Mouse (Mus musculus) spleen, postnatal 4 days (tissue): Measurements from ENCODE around the gene Dlk1.
A peak's percentile ranks its signal among the peaks of the same experiment; 100 is the strongest.
"Not testable (repeated sequence)": the region's sequence is repeated elsewhere in the genome, so short reads cannot be mapped to it uniquely, and the experiment has no call there.

Source experiments
- DNase-seq, 2 experiments: peaks; one replicate each; pipeline ENCODE4 v3.0.0; 2022; ENCODE audit warnings: low spot score in 2 of 2

The Dlk1 gene

GRCm38 (mm10) chr12:109439974-109440373 lies 12.6 kb upstream of the Dlk1 start:
- DNase-seq: no peak

GRCm38 (mm10) chr12:109441366-109441765 lies 11.3 kb upstream of the Dlk1 start:
- DNase-seq: peak in 1 of 2 experiments; percentile 52

DNA sequence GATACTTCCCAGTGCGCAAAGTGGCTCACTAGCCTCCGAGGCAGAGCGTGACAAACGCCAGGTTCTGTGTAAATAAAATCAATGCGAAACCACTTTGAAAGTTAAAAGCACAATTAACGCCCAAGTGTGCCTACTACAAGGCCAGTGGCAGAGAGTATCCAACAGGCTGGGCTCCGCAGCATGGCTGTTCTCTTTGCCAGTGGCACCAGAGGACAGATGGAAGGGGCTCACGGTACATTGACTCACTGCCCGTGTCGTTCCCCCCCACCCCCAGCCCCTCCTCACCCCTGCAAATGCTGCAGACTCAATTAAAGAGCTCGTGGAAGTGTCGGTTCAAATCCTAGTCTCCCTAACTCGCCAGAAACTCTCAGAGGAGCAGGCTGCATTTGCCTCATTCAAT lies 10.5 kb upstream of the Dlk1 start:
- no peak for DNase-seq

GRCm38 (mm10) chr12:109443276-109443675 lies 9.3 kb upstream of the Dlk1 start:
- no peak for DNase-seq

DNA sequence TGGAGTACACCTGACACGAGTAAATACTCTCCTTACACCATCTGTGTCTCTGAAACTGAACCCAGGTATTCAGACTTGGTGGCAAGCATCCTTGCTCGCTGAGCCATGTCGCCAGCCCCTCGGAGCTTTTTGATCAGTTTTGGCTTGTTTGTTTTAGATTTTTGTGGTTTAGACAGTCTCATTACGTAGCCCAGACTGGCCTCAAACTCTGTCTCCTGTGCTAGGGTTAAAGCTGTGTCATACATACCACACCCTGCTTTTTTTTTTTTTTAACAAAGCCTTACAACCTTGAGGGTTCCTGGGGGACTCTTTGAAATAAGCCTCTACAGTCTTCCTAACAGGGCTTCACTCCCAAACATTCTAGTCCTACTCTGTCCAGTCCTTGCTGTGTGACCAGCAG lies 7.6 kb upstream of the Dlk1 start:
- no peak for DNase-seq

GRCm38 (mm10) chr12:109445499-109446235 lies 7.0 kb upstream of the Dlk1 start:
- DNase-seq: no peak

- no peak for DNase-seq
Observed at GRCm38 (mm10) chr12:109446236-109446941, 6.2 kb upstream of the Dlk1 start.

- DNase-seq: no peak
Observed at GRCm38 (mm10) chr12:109449421-109450411, 2.9 kb upstream of the Dlk1 start.

- no peak for DNase-seq
Observed at GRCm38 (mm10) chr12:109453065-109453997, 708 bp downstream of the Dlk1 start.

DNA sequence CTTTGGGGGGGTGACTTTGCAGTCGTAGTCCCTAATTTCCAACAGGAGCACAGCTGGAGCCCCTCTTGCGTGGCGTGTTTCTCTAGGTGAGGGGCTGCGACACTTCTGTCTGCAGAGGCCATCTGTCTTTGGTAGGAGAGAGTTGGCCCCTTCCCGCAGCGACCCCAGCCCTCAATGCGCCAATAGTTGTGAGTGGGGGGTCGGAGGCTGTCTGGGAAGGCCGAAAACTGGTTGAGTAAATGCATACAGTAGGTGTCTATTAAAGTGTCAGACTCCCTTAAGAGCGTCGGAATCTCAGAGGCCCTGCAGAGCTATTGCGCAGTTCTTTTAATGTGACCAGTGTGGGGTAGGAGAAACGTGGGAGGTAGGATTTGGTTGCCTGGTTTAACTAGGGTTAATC lies 1.5 kb downstream of the Dlk1 start:
- DNase-seq: no peak

DNA sequence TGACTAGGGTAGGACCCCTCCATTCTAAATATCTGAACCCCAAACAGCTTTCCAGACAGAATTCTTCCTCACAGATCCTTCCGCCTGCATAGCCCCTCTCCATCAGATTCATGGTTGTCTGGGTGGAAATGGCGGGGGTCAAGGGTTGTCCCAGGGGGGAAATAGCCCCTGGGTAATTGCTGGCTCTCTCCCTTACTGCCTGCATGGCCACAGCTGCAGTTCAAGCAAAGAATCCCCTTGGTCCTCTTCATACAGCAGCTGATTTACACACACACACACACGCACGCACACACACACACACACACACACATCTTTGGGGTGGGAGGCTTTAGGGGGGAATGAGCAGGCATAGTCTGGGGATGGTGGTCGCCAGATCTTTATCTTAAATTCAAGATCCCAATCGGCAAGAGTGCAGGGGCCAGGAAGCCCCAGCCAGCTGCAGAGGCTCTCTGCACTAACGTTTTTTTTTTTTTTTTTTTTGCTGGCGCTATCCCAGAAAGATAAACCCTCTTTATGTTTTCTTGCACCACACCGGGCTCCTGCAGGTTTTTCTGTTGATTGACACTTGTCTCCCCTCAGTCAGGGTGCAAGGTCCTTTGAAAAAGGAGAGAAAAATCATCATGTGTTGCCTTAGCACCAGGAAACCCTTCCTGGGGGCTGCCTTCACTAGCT lies 4.0 kb downstream of the Dlk1 start:
- DNase-seq: no peak

DNA sequence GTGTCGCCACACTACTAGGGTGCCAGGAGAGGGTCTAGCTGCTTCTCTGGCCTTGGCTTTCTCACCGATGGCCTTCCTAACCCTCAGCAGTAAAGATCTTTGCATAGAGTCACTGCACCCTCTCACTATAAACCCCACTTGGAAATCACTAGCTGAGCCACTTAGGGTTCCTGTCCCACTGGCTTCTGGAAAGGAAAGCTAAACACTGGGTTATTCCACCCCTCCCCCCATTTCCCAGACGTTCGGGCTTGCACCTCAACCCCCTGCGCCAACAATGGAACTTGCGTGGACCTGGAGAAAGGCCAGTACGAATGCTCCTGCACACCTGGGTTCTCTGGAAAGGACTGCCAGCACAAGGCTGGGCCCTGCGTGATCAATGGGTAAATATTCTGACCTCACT lies 5.2 kb downstream of the Dlk1 start:
- DNase-seq: no peak

GRCm38 (mm10) chr12:109458896-109459295 lies 6.3 kb downstream of the Dlk1 start:
- DNase-seq: no peak

GRCm38 (mm10) chr12:109459481-109460401 lies 7.1 kb downstream of the Dlk1 start:
- DNase-seq: no peak

GRCm38 (mm10) chr12:109462594-109462993 lies 10.0 kb downstream of the Dlk1 start:
- DNase-seq: no peak

DNA sequence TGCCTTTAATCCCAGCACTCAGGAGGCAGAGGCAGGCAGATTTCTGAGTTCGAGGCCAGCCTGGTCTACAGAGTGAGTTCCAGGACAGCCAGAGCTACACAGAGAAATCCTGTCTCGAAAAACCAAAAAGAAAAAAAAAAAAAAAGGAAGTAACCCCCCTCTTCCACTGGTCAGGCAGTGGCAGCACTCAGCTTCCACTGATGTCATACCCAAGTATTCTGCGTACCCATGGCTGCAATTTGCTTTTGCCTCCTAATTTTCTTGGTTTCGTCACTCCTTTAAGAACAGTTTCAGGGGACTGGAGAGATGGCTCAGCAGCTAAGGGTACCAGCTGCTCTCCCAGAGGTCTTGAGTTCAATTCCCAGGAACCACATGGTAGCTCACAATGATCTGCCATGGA lies 14.8 kb downstream of the Dlk1 start:
- not testable (repeated sequence) for DNase-seq

DNA sequence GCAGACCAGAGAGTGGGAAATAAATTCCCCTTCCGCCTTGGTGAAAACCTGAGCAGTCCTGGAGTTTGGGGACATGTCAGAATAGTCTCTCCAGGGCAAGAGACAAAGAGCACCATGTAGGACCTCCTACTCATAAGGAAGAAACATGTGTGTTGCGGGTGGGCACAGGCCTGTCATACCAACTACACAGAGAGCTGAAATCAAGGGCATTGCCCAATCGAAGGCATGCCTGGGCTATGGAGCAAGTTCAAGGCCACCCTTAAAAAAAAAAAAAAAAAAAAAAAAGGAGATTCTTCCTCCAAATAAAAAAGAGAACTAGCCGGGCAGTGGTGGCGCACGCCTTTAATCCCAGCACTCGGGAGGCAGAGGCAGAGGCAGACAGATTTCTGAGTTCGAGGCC lies 17.2 kb downstream of the Dlk1 start:
- no peak for DNase-seq

GRCm38 (mm10) chr12:109472627-109473026 lies 20.0 kb downstream of the Dlk1 start:
- no peak for DNase-seq

DNA sequence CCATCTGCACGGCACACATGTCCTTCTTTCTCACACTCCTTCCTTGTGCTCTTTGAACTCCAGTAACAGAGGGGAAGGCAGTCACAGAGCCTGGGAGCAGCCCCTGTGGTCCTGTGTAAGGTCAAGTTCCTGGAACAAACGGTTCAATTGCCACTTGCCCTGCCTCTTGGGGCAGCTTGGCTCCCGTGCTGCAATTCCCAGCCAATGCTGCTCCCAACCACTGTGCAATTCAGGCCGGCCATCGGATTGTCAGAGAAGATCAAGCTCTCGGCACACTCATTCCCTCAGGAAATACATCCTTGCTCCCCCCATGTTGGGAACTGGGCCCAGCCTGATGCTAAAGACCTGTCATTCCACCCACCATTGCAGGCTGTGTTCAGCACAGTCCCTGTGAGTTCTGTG lies 21.0 kb downstream of the Dlk1 start:
- DNase-seq: no peak
